Mouse (Mus musculus) stomach, postnatal 0 days (tissue): ENCODE data around the gene Micu2. TPM values are rescaled to one million over a fixed set of nuclear protein-coding genes. Genes with fewer than 3 reads are reported as not detected.

Experiments
- ATAC-seq: fragments of 200-750 bp; cut with Nextera tagmentation; 2 replicates; pipeline ENCODE4 v1.8.0; 2017; ENCODE audit not compliant: low FRiP score, low TSS enrichment
- DNase-seq: peaks from one replicate; pipeline ENCODE4 v3.0.0-alpha.2; 2016; ENCODE audit warnings: low spot score
- H3K27ac ChIP-seq: fragments of 300-500 bp; sonication (generic); replicated peaks from 2 replicates; pipeline ENCODE4 v1.5.1; 2014; ENCODE audit warnings: mild to moderate bottlenecking, control low read depth
- H3K27me3 ChIP-seq: fragments of 300-500 bp; sonication (generic); 2 replicates; pipeline ENCODE4 v1.6.1; 2014; ENCODE audit warnings: low read length; ENCODE audit not compliant: control insufficient read depth, insufficient read depth
- H3K36me3 ChIP-seq: fragments of 300-500 bp; sonication (generic); 2 replicates; pipeline ENCODE4 v1.6.1; 2014; ENCODE audit warnings: low read length, mixed read lengths; ENCODE audit not compliant: control insufficient read depth, insufficient read depth
- H3K4me1 ChIP-seq: fragments of 300-500 bp; sonication (generic); replicated peaks from 2 replicates; pipeline ENCODE4 v1.6.1; 2014; ENCODE audit warnings: antibody characterized with exemption; ENCODE audit not compliant: control insufficient read depth, insufficient read depth
- H3K4me2 ChIP-seq: fragments of 300-500 bp; sonication (generic); replicated peaks from 2 replicates; pipeline ENCODE4 v1.6.1; 2014; ENCODE audit warnings: low read depth, mild to moderate bottlenecking, control low read depth, moderate library complexity
- H3K4me3 ChIP-seq: fragments of 300-500 bp; sonication (generic); 2 replicates; pipeline ENCODE4 v1.5.1; 2014; ENCODE audit warnings: low read depth, low read length, control low read depth
- H3K9ac ChIP-seq: fragments of 300-500 bp; sonication (generic); 2 replicates; pipeline ENCODE4 v1.6.1; 2014; ENCODE audit warnings: mild to moderate bottlenecking, low read length, control low read depth, mixed read lengths
- H3K9me3 ChIP-seq: fragments of 300-500 bp; sonication (generic); 2 replicates; pipeline ENCODE4 v1.6.1; 2016; ENCODE audit warnings: low read length; ENCODE audit not compliant: control insufficient read depth
- CTCF ChIP-seq: IDR thresholded peaks from 2 replicates; pipeline ENCODE4 v1.5.1; 2016; ENCODE audit warnings: antibody characterized with exemption, low read depth, mild to moderate bottlenecking, moderate library complexity
- EP300 ChIP-seq: optimal IDR thresholded peaks from 2 replicates; pipeline ENCODE3; 2016; ENCODE audit warnings: antibody characterized with exemption
- WGBS: fragments of 180-500 bp; shearing (Covaris S2); extraction: QIAGEN DNeasy Blood & Tissue Kit; methylation state at CpG from one replicate; pipeline ENCODE4 v1.1.7; 2014; 5-methylcytosine and 5-hydroxymethylcytosine counted together
- polyA plus RNA-seq: library from polyadenylated mRNA; unstranded; fragments of >200 nt; fragmentation: Nextera tagmentation; extraction: Ambion mirVana; gene quantifications from 2 replicates; pipeline ENCODE4 v1.2.1, GENCODE M21; 2015

Micu2 gene
- polyA plus RNA-seq, 1 experiment from 2014 or later: 71.8 TPM

DNA sequence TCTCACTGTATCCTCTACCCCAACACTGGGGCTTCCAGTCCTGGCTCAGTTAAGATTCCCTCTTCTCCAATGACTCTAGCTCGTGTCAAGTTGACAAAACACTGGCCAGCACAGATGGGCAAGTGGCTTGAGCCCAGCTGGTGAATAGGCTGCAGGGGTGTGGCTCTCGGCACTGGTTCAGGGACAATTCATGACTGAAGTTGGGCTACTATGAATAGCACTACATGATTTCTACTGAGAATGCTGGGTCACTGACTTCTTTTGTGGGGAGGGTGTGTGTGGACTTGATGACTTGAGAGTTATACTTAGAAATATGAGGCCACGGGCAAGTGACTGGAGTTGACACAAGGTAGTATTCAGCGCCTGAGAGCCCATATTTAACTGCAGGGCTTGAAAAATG is 53.2 kb downstream of the Micu2 start:
- 84% methylated on average over 4 of the region's 4 CpGs for WGBS
- Histone ChIP-seq H3K27ac (no peak overlapping the region), H3K9ac (no peak overlapping the region), H3K9me3 (no peaks in the 10 kb centered on the region), H3K4me2 (no peak overlapping the region), H3K4me3 (no peak overlapping the region), H3K27me3 (no peaks in the 10 kb centered on the region), H3K36me3 (peaks cover 4% of the 10 kb centered on the region), H3K4me1 (no peaks in the 10 kb centered on the region)
- TF ChIP-seq EP300 (no peak), CTCF (no peak)
- DNase-seq: no peak
- no peak for ATAC-seq

DNA sequence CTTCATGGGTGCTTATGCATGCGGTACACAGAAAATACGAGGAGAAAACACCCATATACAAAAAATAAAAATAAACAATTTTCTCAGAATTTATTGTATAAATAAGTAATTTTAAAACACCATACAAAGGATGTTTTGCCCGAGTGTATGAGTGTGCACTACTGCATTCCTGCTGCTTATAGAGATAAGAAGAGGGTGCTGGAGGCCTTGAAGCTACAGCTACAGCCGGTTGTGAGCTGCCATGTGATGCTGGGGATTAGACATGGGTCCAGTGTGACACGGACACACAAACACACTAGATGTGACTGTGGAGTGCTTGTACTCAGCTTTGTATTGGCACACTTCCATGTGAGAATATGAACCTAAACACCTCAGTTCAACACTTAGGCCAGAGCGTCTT is 61.8 kb downstream of the Micu2 start:
- H3K27ac ChIP-seq: no peak overlapping the region
- H3K4me2 ChIP-seq: no peak overlapping the region
- no peaks in the 10 kb centered on the region for H3K9me3 ChIP-seq
- DNase-seq (no peak), ATAC-seq (no peak)
- peaks cover 2% of the 10 kb centered on the region; the same call in 1 of the 2 replicates for H3K36me3 ChIP-seq
- WGBS: 81% methylated on average over 6 of the region's 6 CpGs
- no peak overlapping the region for H3K4me3 ChIP-seq
- no peak overlapping the region for H3K9ac ChIP-seq
- no peaks in the 10 kb centered on the region for H3K27me3 ChIP-seq
- H3K4me1 ChIP-seq: no peaks in the 10 kb centered on the region
- TF ChIP-seq CTCF (no peak), EP300 (no peak)

DNA sequence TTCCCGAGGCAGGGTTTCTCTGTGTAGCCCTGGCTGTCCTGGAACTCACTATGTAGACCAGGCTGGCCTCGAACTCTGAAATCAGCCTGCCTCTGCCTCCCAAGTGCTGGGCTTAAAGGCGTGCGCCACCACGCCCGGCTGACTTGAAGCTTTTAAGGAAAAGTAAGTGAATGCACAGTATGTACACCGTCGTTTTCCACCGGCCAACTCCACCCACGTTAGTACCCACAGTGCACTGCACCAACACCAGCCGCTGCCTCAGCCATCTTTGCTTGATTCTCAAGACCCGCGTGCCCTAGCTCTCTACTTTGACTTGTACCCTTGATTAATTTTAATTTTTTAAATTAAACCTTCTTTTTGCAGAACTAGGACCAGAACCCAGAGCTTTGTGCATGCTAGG is 64.4 kb downstream of the Micu2 start:
- peaks cover 6% of the 10 kb centered on the region; the same call in 1 of the 2 replicates for H3K36me3 ChIP-seq
- no peak for ATAC-seq
- H3K4me2 ChIP-seq: no peak overlapping the region
- TF ChIP-seq CTCF (no peak), EP300 (no peak)
- no peak for DNase-seq
- 96% methylated on average over 13 of the region's 13 CpGs for WGBS
- H3K27me3 ChIP-seq: no peaks in the 10 kb centered on the region
- H3K4me3 ChIP-seq: no peak overlapping the region
- H3K9me3 ChIP-seq: no peaks in the 10 kb centered on the region
- no peak overlapping the region for H3K9ac ChIP-seq
- no peak overlapping the region for H3K27ac ChIP-seq
- H3K4me1 ChIP-seq: no peaks in the 10 kb centered on the region

DNA sequence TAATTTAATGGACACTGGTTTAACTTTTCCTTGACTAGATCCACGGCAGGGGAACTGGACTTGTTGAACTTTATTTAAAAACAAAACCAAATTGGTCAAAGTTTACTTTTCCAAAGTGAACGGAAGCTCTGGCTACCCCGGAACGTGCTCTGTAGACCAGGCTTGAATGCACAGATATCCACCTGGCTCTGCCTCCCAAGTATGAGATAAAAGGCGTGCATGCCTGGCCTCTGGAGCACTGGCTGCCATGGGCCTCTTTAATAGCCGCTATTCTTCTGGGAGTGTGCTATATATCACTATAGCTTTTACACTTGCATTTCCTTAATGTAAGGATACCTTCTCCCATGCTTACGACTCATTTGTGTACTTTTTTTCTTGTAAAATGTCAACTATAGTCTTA is 65.5 kb downstream of the Micu2 start:
- WGBS: 43% methylated on average over 7 of the region's 7 CpGs
- ATAC-seq (no peak), DNase-seq (no peak)
- H3K9me3 ChIP-seq: no peaks in the 10 kb centered on the region
- H3K9ac ChIP-seq: no peak overlapping the region
- H3K4me3 ChIP-seq: no peak overlapping the region
- H3K4me1 ChIP-seq: no peaks in the 10 kb centered on the region
- no peak overlapping the region for H3K27ac ChIP-seq
- peaks cover 6% of the 10 kb centered on the region; the same call in 1 of the 2 replicates for H3K36me3 ChIP-seq
- TF ChIP-seq CTCF: no peak
- TF ChIP-seq EP300: no peak
- no peaks in the 10 kb centered on the region for H3K27me3 ChIP-seq
- no peak overlapping the region for H3K4me2 ChIP-seq

DNA sequence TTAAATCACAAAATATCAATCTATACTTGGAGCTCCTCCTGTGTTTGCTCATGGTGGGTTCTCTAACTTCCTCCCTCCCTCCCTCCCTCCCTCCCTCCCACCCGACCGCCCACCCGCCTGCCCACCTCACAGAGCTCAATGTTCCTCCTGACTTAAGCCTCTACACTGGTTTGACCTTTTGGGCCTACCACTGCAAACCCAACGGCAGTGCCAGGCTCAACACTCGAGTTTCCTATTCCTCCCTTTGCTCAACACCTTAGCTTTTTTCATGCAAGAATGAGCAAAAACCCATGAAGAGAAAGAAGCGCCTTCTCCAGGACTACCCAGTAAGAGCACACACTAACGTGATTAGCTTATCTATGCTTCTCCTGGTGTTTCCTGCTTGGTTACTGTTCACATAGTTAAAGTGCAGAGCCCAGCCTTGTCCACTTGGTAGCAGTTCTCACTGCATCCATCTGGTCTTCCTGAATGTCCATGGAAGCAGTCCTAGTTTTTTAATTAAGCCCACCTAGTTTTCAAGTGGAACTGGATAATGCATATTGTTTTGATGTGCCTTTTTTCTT is 66.1 kb downstream of the Micu2 start:
- DNase-seq (no peak), ATAC-seq (peak; percentile 54; the same call in 1 of the 2 replicates)
- TF ChIP-seq CTCF: no peak
- no peak for TF ChIP-seq EP300
- Histone ChIP-seq H3K36me3 (peaks cover 4% of the 10 kb centered on the region; the same call in 1 of the 2 replicates), H3K27ac (no peak overlapping the region), H3K9ac (no peak overlapping the region), H3K4me2 (no peak overlapping the region), H3K9me3 (no peaks in the 10 kb centered on the region), H3K27me3 (no peaks in the 10 kb centered on the region), H3K4me1 (no peaks in the 10 kb centered on the region), H3K4me3 (no peak overlapping the region)
- 60% methylated on average over 7 of the region's 7 CpGs for WGBS

DNA sequence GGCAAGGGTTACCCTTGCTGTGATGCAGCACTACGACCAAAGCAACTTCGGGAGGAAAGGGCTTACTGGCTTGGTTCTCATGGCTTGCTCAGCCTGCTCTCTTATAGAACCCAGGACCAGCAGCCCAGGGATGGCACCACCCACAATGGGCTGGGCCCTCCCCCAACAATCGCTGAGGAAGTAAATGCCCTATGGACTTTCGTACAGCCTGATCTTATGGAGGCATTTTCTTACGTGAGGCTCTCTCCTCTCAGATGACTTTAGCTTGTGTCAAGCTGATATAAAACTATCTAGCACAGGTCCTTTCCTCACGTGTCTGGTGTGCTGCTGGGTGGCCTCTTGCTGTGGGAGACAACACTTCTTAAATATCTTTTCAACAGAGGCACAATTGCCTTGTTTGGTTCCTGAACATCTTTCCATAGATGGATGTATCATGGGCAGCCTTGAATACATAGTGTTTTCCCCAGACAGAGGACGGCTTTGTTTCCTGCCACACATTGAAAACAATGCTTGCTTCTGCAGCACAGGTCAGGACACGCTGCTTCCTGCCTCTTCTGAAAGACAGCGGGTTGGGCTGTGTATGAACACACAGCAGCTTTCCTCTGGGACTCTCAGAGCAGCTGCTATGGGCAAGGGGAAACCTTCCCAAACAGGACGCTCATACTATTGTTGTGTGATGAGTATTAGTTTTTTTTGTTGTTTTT is 77.5 kb downstream of the Micu2 start:
- DNase-seq (no peak), ATAC-seq (peak; percentile 35; the same call in 1 of the 2 replicates)
- Histone ChIP-seq H3K36me3 (peaks cover 12% of the 10 kb centered on the region), H3K4me3 (no peak overlapping the region), H3K27me3 (no peaks in the 10 kb centered on the region), H3K27ac (peak overlapping the region; percentile 40; the same call in 1 of the 2 replicates), H3K9me3 (no peaks in the 10 kb centered on the region), H3K4me2 (no peak overlapping the region), H3K4me1 (no peaks in the 10 kb centered on the region), H3K9ac (no peak overlapping the region)
- TF ChIP-seq CTCF (no peak), EP300 (no peak)
- WGBS: 49% methylated on average over 10 of the region's 10 CpGs
